Mouse (Mus musculus) layer of hippocampus, adult 2 months (tissue): ENCODE data around the gene Trak1. TPM values are rescaled to one million over a fixed set of nuclear protein-coding genes. Genes with fewer than 3 reads are reported as not detected.
A peak's percentile ranks its signal among the peaks of the same experiment; 100 is the strongest.

Experiments used
- DNase-seq, 2 experiments: peaks; one replicate each; pipeline ENCODE4 v3.0.0; 2022; ENCODE audit warnings: low spot score in 2 of 2
- H3K27ac ChIP-seq: fragments of 200-600 bp; 2 replicates; pipeline ENCODE4 v1.8.1; 2022
- H3K4me3 ChIP-seq: fragments of 200-600 bp; 2 replicates; pipeline ENCODE4 v1.8.1; 2022; ENCODE audit warnings: mild to moderate bottlenecking
- CTCF ChIP-seq: fragments of 200-600 bp; conservative IDR thresholded peaks from 2 replicates; pipeline ENCODE4 v1.8.1; 2022; ENCODE audit warnings: antibody characterized with exemption, mild to moderate bottlenecking, moderate library complexity
- total RNA-seq, 2 experiments: library from RNA; stranded (reverse); gene quantifications; 2 replicates each; pipeline ENCODE4 v1.2.3; 2021

Trak1 gene
- total RNA-seq, 2 experiments from 2014 or later = 255 to 260 TPM

DNA sequence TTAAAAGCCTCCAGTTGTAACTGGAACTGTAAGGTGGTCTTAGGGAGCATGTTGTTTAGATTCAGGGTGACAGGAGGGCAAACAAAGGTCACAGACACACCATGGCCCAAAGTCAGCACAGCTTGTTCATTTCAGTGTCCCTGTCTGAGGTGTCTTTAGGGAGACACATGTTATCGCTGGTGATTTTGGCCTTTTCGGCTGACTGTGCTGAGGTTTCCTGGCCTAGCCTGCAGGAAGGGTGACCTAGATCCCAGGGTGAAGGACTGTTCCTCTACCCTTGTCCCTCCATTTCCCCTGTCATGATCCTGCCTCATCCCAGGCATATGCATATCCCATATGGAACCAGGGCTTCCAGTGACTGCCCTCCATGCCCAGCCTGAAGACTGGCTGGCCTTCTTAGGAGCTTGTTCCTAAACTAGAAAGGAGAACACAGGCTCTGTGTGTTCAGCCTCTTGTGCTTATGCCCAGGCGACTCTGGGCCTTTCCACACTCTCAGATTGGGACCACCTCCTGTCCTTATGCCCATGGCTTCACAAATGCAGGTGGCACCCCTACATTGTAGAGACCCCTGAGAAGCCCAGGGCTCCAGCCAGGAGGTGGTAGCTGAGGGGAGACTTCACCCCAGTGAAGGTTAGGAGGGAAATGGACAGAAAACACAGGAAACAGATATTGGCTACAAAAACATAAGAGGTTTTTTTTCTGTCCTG, 62.1 kb downstream of the Trak1 start:
- peak overlapping the region; percentile 89 for H3K27ac ChIP-seq
- H3K4me3 ChIP-seq = no peak overlapping the region
- no peak for DNase-seq
- no peak for TF ChIP-seq CTCF

DNA sequence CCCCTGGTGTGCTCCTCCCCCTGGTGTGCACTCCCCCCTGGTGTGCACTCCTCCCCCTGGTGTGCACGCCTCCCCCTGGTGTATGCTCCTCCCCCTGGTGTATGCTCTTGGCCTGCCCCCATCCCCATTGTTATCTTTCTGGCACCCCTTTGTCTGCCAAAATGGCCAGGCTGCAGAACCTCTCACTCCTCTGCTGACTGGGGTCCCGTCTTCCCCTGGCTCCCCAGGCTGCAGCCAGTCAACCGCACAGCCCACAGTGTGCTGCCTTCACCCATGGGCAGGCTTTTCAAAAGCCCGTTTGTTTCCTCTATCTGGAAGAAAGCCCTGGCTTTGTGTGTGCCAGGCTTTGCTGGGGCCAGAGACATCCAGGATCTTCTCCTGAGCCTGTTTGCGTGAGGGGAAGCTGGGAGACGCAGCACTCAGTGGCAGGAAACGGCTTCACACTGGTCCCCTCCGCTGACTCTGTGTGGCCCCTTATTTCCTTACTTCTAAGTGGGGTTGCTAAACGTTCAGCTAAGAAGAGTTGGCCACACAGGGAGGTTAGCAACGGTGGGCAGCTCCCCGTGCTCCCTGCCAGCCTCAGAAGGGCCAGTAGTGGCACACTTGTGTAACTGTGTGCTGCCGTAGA, 63.1 kb downstream of the Trak1 start:
- DNase-seq = peak in 1 of 2 experiments; percentile 59
- Histone ChIP-seq H3K4me3 (peak overlapping the region; percentile 24; the same call in 1 of the 2 replicates), H3K27ac (peak overlapping the region; percentile 97)
- no peak for TF ChIP-seq CTCF

DNA sequence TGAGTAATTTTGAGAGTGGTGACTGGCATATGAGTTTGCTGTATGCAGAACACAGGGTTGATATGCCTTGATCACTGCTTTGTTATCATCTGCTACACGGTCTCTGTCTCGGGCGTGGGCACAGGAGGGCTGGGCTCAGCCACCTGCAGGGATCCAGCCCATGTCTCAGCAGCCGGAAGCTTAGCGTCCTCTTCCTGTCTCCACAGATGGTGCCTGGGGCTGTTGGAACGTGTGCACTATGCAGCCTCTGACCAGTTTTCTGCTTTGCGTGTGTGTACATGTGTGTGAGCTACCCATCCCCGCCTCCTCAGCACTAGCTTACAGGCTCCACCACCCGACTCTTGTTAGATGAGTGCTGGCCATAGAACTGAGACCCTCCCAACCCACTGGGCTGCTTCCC, 63.7 kb downstream of the Trak1 start:
- no peak for DNase-seq
- no peak overlapping the region; the same call in 1 of the 2 replicates for H3K4me3 ChIP-seq
- H3K27ac ChIP-seq = peak overlapping the region; percentile 97
- no peak for TF ChIP-seq CTCF

DNA sequence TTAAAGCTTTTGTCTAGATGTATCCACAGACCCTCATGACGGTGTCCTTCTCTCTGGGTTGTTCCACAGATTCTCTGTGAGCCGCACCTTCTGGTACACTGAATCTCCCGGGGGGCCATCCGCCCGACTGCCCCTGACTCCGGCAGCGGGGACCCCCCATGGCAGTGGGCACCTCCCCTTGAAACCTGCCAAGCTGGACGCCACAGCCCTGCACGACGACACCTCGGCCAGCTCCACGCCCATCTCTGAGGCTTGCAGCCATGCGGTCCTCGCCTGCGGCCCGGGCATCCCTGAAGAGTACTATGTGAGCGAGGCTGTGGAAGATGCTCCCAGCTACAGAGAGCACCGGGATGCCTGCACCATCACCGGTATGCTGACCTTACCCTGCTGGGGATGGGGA, 66.6 kb downstream of the Trak1 start:
- H3K4me3 ChIP-seq = no peak overlapping the region
- DNase-seq = no peak
- peak overlapping the region; percentile 43; the same call in 1 of the 2 replicates for H3K27ac ChIP-seq
- no peak for TF ChIP-seq CTCF

DNA sequence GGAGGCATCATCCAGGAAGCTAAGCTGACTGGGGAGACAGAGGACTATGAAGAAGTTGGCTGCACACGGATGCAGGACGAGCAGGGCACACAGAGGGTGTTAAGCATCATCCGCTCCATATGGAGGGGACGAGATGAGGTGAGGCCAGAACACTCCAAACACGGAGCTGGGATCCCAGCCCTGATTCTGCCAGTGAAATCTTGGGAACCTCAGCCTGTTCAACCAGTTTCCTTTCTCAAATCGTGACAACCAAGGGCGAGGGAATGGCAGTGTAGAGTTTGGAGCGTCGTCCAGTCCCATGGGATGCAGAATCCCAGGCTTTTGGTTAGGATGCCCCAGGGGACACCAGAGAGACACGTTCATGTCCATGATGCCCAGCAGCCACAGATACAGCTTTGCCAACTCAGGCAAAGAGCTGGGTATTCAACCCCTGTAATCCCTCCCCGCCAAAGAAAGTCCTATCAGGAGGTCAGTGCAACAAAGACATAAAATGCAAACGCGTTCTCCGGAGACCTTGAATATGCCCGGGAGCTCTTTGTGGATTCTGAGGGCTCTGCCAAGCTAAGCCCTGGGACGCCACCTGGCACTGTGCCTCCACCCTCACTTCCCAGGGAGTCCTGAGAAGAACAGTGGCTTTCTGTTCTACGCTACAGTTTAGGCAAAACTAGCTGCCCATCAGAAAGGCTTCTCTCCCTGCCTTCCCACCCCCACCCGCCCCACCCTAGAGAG, 69.0 kb downstream of the Trak1 start:
- Histone ChIP-seq H3K4me3 (peak overlapping the region; percentile 39), H3K27ac (peak overlapping the region; percentile 89)
- DNase-seq = peak; percentile 72 to 83
- no peak for TF ChIP-seq CTCF

DNA sequence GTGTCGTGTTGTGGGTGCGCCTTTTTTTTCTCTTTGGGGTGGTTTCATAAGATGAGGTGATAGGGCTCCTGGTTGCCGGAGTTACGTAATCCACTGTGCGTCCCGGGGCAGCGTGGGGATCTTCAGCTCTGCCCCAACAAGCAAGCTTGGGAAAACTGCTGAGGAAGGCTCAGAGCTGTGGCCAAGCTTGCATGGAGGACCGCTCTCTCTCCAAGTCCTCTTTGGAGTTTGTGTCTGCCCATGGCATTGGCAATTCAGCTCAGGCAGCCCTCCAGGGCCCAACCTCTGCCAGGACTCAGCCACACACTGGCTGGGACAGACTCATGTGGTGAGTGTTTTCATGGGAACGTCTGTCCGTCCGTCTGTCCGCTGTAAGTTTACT, 69.6 kb downstream of the Trak1 start:
- TF ChIP-seq CTCF = no peak
- peak overlapping the region; percentile 89 for H3K27ac ChIP-seq
- peak in 1 of 2 experiments; percentile 52 for DNase-seq
- H3K4me3 ChIP-seq = peak overlapping the region; percentile 39

DNA sequence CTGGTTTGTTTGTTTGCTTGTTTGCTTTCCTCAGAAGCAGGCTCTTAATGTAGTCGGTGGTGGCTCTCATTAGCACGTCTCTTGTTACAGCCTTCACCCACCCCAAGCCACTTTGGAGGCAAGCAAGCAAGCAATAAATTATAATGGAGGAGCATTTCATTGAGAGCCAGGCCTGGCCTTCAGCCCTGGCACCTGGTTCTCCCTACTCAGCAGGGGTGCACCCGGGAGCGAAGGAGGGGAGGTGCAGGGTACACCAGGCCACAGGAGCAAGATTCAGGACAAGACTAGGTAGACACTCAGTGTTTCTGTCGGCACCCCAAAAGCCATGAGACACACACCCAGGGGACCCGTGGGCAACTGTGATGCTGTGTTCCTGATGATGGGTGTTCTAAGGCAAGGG, 72.3 kb downstream of the Trak1 start:
- DNase-seq = no peak
- peak overlapping the region; percentile 91 for H3K27ac ChIP-seq
- no peak for TF ChIP-seq CTCF
- no peak overlapping the region for H3K4me3 ChIP-seq

DNA sequence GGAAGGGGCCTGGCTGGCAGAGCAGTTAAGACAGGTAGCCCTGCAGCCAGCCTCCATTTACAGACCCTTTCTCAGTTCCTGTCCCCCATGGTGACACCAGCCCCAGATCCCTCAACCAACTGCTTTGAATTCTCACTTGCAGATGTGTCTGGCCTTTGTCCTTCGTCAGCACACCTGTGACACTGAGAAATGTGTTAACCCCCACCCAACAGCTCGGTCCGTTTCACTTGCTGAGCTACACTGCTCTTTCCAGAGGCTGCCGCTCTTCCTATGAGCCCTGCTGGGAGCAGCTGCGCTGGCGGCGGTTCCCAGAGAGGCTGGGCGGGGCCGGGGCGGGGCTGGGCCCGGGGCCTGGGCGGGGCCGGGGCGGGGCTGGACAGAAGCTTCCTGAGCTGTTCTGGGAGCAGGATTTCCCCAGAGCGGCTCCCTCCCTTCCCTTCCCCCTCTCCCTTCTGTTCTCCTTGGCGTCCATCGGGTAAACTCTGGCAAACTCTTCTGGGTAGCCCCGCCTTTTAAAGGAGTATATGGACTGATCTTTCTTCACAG, 74.1 kb downstream of the Trak1 start:
- Histone ChIP-seq H3K4me3 (peak overlapping the region; percentile 27), H3K27ac (peak overlapping the region; percentile 91)
- peak; percentile 66 to 74 for DNase-seq
- no peak for TF ChIP-seq CTCF

DNA sequence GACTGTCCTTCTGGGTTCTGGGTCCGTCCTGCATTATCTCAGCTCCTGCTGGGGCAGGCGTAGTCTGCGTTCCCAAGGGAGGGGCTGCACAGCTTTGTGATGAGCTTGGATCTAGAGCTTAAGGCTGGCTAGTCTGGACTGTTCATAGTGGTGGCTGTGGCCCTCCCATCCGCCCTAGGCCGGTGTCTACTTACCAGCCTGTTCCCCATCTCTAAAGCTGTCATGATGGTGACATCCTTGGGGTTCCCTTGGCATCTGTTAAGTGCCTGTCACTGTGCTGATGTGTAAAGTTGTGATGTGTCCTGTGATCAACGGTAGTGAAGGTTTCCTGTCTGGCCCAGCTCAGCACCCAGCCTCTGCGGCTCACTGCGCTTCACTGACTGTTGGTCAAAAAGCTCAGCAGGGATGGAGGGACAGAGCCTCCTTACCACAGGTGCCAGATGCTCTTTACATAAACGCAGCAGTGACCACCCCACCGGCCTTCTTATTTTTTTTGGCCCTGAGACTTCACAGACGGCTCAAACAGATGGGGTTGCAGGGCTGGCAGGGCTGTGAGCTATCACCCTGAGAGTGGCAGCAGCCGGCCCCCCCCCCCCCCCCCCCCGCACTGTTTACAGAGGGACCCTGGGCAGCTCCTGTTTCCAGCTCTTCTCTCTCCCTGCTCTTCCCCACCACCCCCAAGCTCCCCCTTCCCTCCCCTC, 74.8 kb downstream of the Trak1 start:
- peak overlapping the region; percentile 91 for H3K27ac ChIP-seq
- TF ChIP-seq CTCF = no peak
- no peak for DNase-seq
- H3K4me3 ChIP-seq = peak overlapping the region; percentile 22

DNA sequence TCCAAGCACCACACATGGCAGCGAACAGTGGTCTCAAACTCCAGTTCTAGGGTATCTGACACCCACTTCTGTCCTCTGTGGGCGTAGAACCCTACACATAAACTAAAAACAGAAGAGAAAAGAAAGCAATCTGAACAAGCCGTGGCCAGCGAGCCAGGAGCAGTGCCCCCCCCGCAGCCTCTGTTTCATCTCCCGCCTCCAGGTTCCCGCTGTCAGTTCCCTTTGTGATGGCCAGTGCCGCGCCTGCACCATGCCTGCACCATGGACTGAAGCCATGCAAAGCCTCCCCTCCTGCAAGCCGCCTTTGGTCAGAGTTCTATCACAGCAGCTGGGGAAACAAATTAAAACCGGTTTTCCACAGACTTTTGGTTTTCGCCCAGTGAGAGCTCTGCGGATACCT, 75.8 kb downstream of the Trak1 start:
- no peak for DNase-seq
- no peak for TF ChIP-seq CTCF
- H3K27ac ChIP-seq = peak overlapping the region; percentile 67
- no peak overlapping the region for H3K4me3 ChIP-seq

DNA sequence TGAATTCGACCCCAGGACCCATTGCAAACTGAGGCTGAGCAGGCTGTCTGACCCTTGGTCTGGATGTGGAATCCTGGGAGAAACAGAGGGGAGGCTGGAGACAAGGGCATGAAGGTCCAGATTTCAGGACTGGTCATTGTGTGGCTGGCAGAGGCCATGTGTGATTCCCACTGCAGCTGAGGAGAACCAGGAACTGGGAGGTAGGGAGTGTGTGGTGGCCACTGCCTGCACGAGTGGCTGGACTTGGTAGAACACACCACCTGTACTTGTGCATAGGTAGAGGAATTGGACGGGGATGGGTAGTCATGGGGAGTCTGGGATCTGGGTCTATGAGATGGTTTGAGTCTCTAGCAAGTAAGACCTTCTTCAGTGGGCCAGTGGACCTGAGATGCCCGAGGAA, 76.2 kb downstream of the Trak1 start:
- TF ChIP-seq CTCF = no peak
- no peak for DNase-seq
- Histone ChIP-seq H3K27ac (peak overlapping the region; percentile 67), H3K4me3 (no peak overlapping the region)

DNA sequence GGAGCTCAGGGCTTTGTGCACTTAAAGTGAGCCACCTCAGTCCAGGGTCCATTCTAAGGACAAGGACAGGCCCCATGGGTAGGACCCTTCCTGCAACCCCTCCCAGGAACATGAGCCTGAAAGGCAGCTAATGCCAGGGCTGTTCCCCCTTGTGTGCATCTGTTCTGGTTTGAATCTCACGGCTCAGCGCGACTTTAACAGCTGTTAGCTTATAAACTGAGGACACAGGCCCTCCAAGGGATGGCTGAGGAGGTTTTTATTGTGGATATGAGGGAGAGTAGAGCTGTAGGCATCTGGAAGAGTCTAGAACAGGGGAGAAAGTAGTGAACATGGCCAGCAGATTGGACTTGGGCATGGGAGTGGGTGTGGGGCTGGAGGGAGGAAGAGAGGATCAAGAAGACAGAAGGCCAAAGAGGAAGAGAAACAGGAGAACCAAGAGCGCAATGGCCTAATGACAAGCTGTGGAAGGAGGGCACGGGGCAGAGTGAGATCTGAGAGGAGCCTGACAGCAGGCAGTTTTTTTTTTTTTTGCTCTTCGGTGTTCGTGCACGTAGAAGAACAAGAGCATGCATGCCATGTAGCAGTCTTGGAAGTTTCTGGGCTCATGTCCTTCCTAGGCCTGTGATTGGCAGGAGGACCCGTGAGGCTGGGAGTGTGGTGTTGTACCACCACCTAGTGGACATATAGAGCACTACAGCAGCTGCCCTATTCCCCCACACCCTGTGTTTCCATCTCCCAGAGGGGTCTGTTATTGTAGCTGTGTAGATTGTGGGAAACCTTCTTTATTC, 77.0 kb downstream of the Trak1 start:
- DNase-seq = peak in 1 of 2 experiments; percentile 67
- H3K27ac ChIP-seq = peak overlapping the region; percentile 67
- H3K4me3 ChIP-seq = no peak overlapping the region
- TF ChIP-seq CTCF = peak; percentile 97
